Mouse (Mus musculus) spleen, adult 10 weeks (tissue): ENCODE results near the gene Popdc3. TPM values are rescaled to one million over a fixed set of nuclear protein-coding genes. Genes with fewer than 3 reads are reported as not detected.

ENCODE experiments used
- polyA plus RNA-seq: library from polyadenylated mRNA; stranded (reverse); fragments of 350-450 nt; fragmentation: Illumina TruSeq; extraction: RNeasy Lipid Tissue Mini Kit (QIAGEN cat#74804); gene quantifications from one replicate; pipeline ENCODE4 v1.2.3, GENCODE M21; 2015; ENCODE audit warnings: low replicate concordance; ENCODE audit not compliant: insufficient read depth

Popdc3 gene
- 1.7 TPM for polyA plus RNA-seq

GRCm38 (mm10) chr10:45177798-45178197, at the start of gene Popdc3:
Gene Popdc3 (plus strand): TSS chr10:45178098.

DNA sequence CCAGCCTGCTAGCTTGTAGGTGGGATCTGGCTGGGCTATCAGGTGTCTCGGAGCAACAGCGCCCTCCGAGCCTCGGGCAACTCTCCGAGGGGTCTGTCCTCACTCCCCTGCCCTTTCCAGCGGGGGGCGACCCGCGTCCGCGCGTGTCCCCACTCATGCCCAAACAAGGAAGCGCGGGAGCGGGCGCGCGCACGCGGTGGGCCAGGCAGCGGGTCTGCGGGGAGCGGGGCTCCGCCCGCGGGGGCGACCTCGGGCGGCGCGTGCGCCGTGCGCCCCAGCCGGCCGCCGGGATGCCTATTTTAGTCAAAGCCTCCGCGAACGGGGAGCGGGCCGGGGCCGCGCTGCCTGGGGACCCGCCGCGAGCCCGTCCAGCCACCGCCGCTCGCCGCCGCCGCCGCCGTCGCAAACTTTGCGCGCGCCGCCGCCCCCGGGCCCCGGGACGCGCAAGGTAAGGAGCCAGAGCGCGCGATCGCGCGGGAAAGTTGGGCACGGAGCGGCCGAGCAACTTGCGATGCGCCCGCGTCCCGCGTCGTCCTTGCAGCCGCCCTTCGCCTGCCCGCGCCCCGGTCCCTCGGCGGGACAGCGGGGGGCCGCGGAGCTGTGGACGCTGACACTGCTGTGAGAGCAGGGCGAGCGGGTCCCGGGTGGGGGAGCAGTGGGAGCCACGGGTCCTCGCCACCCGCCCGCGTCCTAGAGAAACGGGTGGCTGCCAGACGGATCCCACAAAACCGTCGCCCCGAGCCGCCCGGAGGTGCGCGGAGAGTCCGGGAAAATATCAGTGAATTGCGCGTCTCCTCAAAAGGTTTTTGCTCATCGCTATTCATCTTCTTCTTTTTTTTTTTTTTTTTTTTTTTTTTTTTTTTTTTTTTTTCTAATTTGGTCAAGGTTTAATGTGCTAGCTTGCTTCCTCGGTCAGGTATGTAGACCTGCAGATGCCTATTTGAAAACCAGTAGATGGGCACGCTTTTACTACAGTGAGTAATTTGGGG, 157.8 kb downstream of the Popdc3 start, which contains the start of gene Bves:
Gene Bves (plus strand): TSS at position 339 of the 989 bp plus-strand sequence.

Other genes with a start within 250 kb of the Popdc3 start
- gene Prep, start 110.9 kb upstream of the Popdc3 start, polyA plus RNA-seq, result 9.5 TPM
- 1.4 TPM for gene Bves, start 157.7 kb downstream of the Popdc3 start, polyA plus RNA-seq